Mouse (Mus musculus) mesoderm, embryonic 11.5 days (tissue): ENCODE data around the gene Vapb.
"Not testable (repeated sequence)": the region's sequence is repeated elsewhere in the genome, so short reads cannot be mapped to it uniquely, and the experiment has no call there.

Experiments
- DNase-seq: peaks from one replicate; pipeline ENCODE4 v3.0.0-alpha.2; 2012; ENCODE audit warnings: low read depth, low spot score

Vapb gene

GRCm38 (mm10) chr2:173737222-173737989 is at the start of gene Vapb:
TSS of gene Vapb (plus strand) at chr2:173737511.
- DNase-seq: peak; percentile 99

GRCm38 (mm10) chr2:173689835-173690234 is 47.5 kb upstream of the Vapb start:
- DNase-seq: no peak

- DNase-seq: no peak
Observed at GRCm38 (mm10) chr2:173691748-173692147, 45.6 kb upstream of the Vapb start.

GRCm38 (mm10) chr2:173692693-173693092 is 44.6 kb upstream of the Vapb start:
- no peak for DNase-seq

GRCm38 (mm10) chr2:173698850-173699249 is 38.5 kb upstream of the Vapb start:
- no peak for DNase-seq

- DNase-seq: peak; percentile 30
Observed at GRCm38 (mm10) chr2:173702096-173702866, 35.0 kb upstream of the Vapb start.

GRCm38 (mm10) chr2:173702867-173703237 is 34.5 kb upstream of the Vapb start:
- DNase-seq: no peak

GRCm38 (mm10) chr2:173705827-173706551 is 31.3 kb upstream of the Vapb start:
- DNase-seq: no peak

GRCm38 (mm10) chr2:173707626-173708025 is 29.7 kb upstream of the Vapb start:
- peak; percentile 34 for DNase-seq

GRCm38 (mm10) chr2:173710193-173710592 is 27.1 kb upstream of the Vapb start:
- no peak for DNase-seq

GRCm38 (mm10) chr2:173712656-173713055 is 24.7 kb upstream of the Vapb start:
- no peak for DNase-seq

GRCm38 (mm10) chr2:173713241-173713640 is 24.1 kb upstream of the Vapb start:
- DNase-seq: no peak

- no peak for DNase-seq
Observed at GRCm38 (mm10) chr2:173714620-173715218, 22.6 kb upstream of the Vapb start.

- DNase-seq: no peak
Observed at GRCm38 (mm10) chr2:173716966-173717365, 20.3 kb upstream of the Vapb start.

- DNase-seq: not testable (repeated sequence)
Observed at GRCm38 (mm10) chr2:173719115-173719514, 18.2 kb upstream of the Vapb start, which contains the start of gene 1700010B08Rik. TSS of gene 1700010B08Rik (plus strand) at chr2:173719415.

- no peak for DNase-seq
Observed at GRCm38 (mm10) chr2:173722251-173722857, 15.0 kb upstream of the Vapb start.

GRCm38 (mm10) chr2:173724382-173724781 is 12.9 kb upstream of the Vapb start:
- DNase-seq: peak; percentile 52

GRCm38 (mm10) chr2:173724940-173725807 is 12.1 kb upstream of the Vapb start:
- DNase-seq: peak; percentile 64

GRCm38 (mm10) chr2:173725819-173726218 is 11.5 kb upstream of the Vapb start:
- no peak for DNase-seq

GRCm38 (mm10) chr2:173730444-173730966 is 6.8 kb upstream of the Vapb start:
- DNase-seq: peak; percentile 79
